Mouse (Mus musculus) brain, embryonic 14.5 days (tissue): ENCODE results near the gene Gm5965.

Source experiments
- CTCF ChIP-seq: fragments of 200-500 bp; IDR thresholded peaks from 2 replicates; pipeline ENCODE4 v1.5.1; 2012; ENCODE audit warnings: inconsistent platforms, mild to moderate bottlenecking, moderate library complexity, borderline replicate concordance; ENCODE audit not compliant: insufficient read depth, insufficient read length; ENCODE audit errors: extremely low read depth
- POLR2A ChIP-seq: fragments of 200-500 bp; IDR thresholded peaks from 2 replicates; pipeline ENCODE4 v1.6.1; 2012; ENCODE audit warnings: mild to moderate bottlenecking, inconsistent platforms, borderline replicate concordance; ENCODE audit not compliant: poor library complexity, insufficient read depth, insufficient read length, severe bottlenecking; ENCODE audit errors: extremely low read depth

- no peak for TF ChIP-seq CTCF
- no peak for TF ChIP-seq POLR2A
These were observed 49.3 kb downstream of the Gm5965 start for GRCm38 (mm10) chr16:88826978-88827377.
